Mouse (Mus musculus) yolk sac, embryonic 10.5 days (tissue): ENCODE measurements around the gene Chl1.

Experiments used
- DNase-seq: peaks from one replicate; pipeline ENCODE4 v3.0.0-alpha.2; 2017; ENCODE audit warnings: low spot score

The Chl1 gene

DNA sequence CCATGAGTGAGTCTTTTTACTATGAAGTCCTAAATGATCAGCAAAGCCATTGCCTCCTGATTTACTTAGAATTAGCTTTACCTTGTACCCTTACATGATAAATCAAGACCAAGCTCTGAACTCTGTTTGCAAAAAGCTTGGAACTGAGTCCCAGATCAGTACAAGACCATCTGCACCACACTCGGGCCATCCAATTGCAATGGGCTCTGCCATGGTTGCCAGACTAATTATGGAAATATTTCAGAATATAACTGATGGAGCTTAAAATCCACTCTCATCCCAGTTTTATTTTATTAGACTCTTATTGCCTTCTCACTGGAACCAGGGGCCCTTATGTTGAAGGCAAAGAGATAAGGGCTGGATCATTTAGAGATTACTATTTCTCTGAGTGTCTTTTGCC, 284.9 kb downstream of the Chl1 start:
- no peak for DNase-seq
